Mouse (Mus musculus) lung, postnatal 14 days (tissue): Measurements from ENCODE around the gene Klhl36.
"Not testable (repeated sequence)": the region's sequence is repeated elsewhere in the genome, so short reads cannot be mapped to it uniquely, and the experiment has no call there.

Source experiments
- DNase-seq: peaks from one replicate; pipeline ENCODE4 v3.0.0; 2021

Klhl36 gene

GRCm38 (mm10) chr8:119836831-119837230 lies 25.2 kb upstream of the Klhl36 start:
- DNase-seq = no peak

GRCm38 (mm10) chr8:119837553-119838071 lies 24.5 kb upstream of the Klhl36 start:
- no peak for DNase-seq

GRCm38 (mm10) chr8:119838100-119838982 lies 23.7 kb upstream of the Klhl36 start:
- no peak for DNase-seq

GRCm38 (mm10) chr8:119838983-119839340 lies 23.1 kb upstream of the Klhl36 start:
- DNase-seq = no peak

GRCm38 (mm10) chr8:119839419-119840021 lies 22.5 kb upstream of the Klhl36 start:
- DNase-seq = no peak

- peak; percentile 99 for DNase-seq
These were observed 21.7 kb upstream of the Klhl36 start, which contains the start of gene Cotl1 for GRCm38 (mm10) chr8:119840275-119840808. Gene Cotl1 (minus strand): TSS chr8:119840544.

GRCm38 (mm10) chr8:119840905-119841411 lies 21.1 kb upstream of the Klhl36 start:
- no peak for DNase-seq

GRCm38 (mm10) chr8:119843444-119843843 lies 18.6 kb upstream of the Klhl36 start:
- DNase-seq = peak; percentile 89

- DNase-seq = no peak
These were observed 17.5 kb upstream of the Klhl36 start for GRCm38 (mm10) chr8:119844577-119844976.

GRCm38 (mm10) chr8:119845741-119846140 lies 16.3 kb upstream of the Klhl36 start:
- DNase-seq = not testable (repeated sequence)

- DNase-seq = no peak
These were observed 14.7 kb upstream of the Klhl36 start for GRCm38 (mm10) chr8:119847232-119847922.

- no peak for DNase-seq
These were observed 8.5 kb upstream of the Klhl36 start for GRCm38 (mm10) chr8:119853521-119853920.

GRCm38 (mm10) chr8:119854035-119854434 lies 8.0 kb upstream of the Klhl36 start:
- no peak for DNase-seq

GRCm38 (mm10) chr8:119855656-119856055 lies 6.4 kb upstream of the Klhl36 start:
- no peak for DNase-seq

- DNase-seq = no peak
These were observed 4.3 kb upstream of the Klhl36 start for GRCm38 (mm10) chr8:119857767-119858166.

GRCm38 (mm10) chr8:119862390-119862734 lies 296 bp downstream of the Klhl36 start:
- DNase-seq = no peak

GRCm38 (mm10) chr8:119862749-119863148 lies 683 bp downstream of the Klhl36 start:
- DNase-seq = no peak

GRCm38 (mm10) chr8:119869616-119870015 lies 7.5 kb downstream of the Klhl36 start:
- DNase-seq = no peak

- no peak for DNase-seq
These were observed 11.1 kb downstream of the Klhl36 start for GRCm38 (mm10) chr8:119873181-119873580.

- DNase-seq = no peak
These were observed 19.2 kb downstream of the Klhl36 start for GRCm38 (mm10) chr8:119881301-119881700.

GRCm38 (mm10) chr8:119881917-119882316 lies 19.9 kb downstream of the Klhl36 start:
- no peak for DNase-seq

- no peak for DNase-seq
These were observed 21.2 kb downstream of the Klhl36 start for GRCm38 (mm10) chr8:119883281-119883680.

GRCm38 (mm10) chr8:119885612-119886011 lies 23.5 kb downstream of the Klhl36 start:
- peak; percentile 17 for DNase-seq
